Mouse (Mus musculus): ENCODE measurements around the gene Dusp10.

Gene Dusp10

GRCm38 (mm10) chr1:184053711-184054110 is 40.6 kb downstream of the Dusp10 start:
- no peak for DNase-seq (ENCODE audit: low spot score)

GRCm38 (mm10) chr1:184054176-184054575 is 41.1 kb downstream of the Dusp10 start:
- DNase-seq (ENCODE audit: low spot score), result no peak

GRCm38 (mm10) chr1:184058206-184058605 is 45.1 kb downstream of the Dusp10 start:
- no peak for DNase-seq (ENCODE audit: low spot score)

DNA sequence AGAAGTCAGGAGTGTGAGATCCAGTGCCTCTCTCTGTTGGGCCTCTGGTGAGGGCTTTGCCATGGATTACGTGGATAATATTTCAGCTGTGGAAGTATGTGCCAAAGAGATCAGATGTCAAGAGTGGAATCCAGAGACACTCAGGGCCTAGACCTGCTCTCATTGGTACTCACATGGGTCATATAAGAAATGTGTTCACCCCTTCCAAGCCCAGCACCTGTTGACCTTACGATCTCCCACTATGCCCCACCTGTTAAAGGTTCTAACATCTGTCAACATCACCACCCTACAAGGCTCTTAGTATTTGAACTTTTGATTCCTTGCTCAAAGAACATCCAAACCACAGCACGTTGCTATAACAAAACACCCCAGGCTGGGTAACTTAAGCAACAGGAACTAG is 46.7 kb downstream of the Dusp10 start:
- DNase-seq (ENCODE audit: low spot score), result no peak

DNA sequence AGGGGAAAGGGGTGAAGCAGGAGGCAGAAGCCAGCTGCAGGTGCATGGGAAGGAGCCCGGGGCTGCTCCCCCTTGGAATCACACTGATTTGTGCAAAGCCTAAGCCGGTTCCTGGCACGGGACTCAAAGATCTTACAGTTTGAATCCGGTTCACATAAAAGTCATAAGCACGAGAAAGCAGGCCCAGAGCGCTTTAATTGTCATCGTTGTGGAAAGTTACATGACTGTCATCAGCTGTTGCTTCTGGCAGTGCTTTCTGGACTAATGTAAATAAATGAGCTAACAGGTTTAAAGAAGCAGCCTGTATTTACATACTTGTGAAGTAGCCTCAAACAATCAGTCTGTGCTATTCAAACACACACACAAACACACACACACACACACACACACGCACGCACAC is 47.3 kb downstream of the Dusp10 start:
- DNase-seq (ENCODE audit: low spot score), result no peak

DNA sequence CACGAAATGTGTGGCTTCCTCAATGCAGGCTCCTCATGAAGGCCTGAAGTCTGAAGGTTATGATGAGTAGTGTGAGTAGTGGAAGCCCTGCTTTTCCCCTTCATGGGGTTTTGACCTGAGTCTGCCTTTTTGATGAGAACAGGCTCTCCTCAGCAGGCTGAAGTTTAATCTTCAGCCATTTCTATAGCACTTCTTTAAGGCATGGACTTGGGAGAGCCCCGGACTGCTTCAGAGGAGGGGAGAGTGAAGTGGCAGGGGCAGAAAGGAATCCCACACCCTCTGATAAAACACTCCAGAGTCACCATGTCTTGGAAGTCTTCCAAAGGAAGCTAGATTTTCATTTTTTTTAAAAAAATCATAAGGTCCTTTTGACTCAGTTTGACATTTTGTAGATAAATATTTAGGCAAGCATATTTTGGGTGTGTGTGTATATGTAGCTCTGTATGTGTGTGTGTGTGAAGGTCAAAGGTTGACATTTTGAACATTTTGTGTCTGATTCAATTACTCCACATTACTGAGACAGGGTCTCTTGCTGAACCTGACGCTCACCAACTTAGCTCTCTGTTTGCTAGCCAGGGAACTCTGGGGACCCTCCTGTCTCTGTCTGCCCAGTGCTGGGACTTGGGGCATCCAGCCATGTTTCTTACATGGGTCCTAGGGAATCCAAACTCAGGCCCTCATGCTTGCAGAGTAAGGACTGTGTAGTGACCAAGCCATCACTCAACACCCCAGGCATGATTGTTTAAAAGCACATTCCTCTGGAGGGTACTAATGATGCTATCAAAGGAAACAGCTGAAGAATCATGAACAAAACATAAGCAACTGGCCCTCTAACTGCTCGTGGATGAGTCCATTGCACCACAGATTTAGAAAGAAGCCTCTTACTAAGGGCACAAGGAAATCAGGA is 48.0 kb downstream of the Dusp10 start:
- DNase-seq (ENCODE audit: low spot score), result no peak

GRCm38 (mm10) chr1:184061901-184062300 is 48.8 kb downstream of the Dusp10 start:
- no peak for DNase-seq (ENCODE audit: low spot score)

DNA sequence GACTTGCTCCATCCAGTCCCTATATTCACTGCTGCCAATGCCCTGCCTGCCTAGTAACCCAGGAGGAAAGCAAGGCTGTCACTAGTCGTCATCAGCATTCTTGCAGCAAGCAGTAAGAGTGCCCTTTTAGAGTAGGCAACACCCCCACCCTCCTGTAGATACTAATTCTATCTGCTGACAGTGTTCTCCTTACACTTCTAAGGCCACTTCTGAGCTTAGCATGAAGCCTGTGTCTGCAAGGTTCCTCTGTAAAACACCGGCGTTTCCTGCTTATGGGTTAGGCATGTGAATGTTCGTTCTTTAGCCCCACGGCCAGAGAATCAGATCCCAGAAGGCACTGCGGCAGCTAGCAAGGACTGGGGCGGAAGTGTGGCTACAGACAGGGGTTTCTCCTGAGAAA is 51.2 kb downstream of the Dusp10 start:
- no peak for DNase-seq (ENCODE audit: low spot score)

- peak; percentile 26 for DNase-seq (ENCODE audit: low spot score)
Observed at GRCm38 (mm10) chr1:184065589-184066361, 52.7 kb downstream of the Dusp10 start.

DNA sequence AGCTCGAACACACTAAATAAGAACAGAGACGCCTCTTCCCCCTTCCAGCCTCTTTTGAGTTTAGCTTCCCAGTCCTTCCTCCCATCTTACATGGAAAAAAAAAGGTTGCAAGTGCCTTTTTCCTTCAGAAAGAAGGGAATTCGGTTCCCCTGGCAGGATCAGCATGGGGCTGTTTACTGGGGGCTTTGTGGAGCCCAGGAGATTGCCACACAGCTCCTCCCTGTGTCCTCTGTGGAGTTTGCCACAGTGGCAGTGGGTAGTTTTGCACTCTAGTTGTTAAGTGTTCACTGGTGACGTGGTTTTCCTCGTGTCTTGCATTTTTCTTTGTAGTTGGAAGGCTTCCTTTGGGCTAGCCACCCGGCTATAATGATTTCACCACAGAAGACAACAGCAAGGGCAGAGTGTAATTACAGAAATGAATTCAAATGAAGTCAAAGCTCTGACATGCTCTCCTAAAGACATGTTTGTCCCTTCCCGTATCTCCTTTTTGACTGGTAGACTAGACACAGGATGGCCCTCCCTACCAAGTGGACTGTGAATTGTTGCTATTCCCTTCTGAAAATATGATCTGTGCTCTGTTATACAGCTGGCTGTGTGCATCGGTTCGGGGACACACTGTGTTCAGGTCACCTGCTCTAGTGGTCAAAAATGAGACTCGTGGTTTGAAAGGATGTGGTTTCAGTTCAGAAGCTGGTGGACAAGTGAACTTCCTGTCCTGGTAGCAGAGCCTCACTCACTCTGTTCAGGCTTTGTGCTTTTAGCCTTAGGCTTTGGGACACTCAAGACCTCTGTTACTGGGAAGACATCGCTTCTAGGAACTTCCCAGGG is 53.6 kb downstream of the Dusp10 start:
- no peak for DNase-seq (ENCODE audit: low spot score)

- no peak for DNase-seq (ENCODE audit: low spot score)
Observed at GRCm38 (mm10) chr1:184067704-184068558, 54.8 kb downstream of the Dusp10 start.

DNA sequence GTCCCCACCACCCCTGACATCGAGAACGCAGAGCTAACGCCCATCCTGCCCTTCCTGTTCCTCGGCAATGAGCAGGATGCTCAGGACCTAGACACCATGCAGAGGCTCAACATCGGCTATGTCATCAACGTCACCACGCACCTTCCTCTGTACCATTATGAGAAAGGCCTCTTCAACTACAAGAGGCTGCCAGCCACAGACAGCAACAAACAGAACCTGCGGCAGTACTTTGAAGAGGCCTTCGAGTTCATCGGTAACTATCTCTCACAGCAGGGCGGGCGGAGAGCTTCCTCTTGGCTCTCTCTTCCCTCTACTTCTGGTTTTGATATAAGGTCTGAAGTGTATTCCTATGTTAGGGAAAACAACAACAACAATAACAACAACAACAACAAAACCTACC is 55.9 kb downstream of the Dusp10 start:
- no peak for DNase-seq (ENCODE audit: low spot score)

DNA sequence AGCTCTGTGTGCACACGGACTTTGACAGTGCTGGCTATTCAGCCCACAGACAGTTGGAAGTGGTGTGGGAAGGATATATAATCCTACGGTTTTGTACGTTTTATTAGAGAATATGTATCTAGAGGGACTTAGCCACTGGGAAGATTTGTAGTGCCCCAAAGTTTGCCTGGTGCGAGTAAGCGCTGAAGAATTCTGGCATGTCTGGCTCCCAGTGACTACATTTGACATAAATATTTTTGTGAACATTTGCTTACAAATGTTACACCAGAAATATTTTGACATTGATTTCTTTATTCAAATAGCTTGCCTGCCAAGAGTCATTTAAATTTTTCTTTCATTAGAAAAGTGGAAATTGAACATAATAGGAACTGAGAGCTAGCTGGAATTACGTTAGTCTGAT is 63.0 kb downstream of the Dusp10 start:
- no peak for DNase-seq (ENCODE audit: low spot score)

DNA sequence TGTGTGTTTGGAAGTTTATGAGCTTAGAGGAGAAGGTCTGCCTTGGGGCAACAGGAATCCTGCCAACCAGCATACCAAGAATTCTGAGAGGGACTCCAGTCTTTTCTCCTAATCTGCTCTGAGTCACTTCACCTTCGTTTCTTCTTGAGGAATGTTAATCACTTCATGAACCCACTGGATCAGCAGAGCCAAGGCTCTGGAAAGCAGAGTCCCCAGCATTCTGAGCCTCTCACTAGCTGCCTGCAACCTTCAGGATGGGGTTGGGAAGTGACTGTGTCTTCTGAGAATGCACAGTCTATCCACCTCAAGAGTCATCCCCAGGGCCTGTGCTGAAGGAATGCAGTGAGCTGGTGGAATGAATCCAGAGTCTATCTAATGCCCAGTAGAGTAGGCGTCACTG is 63.7 kb downstream of the Dusp10 start:
- DNase-seq (ENCODE audit: low spot score), result no peak

- no peak for DNase-seq (ENCODE audit: low spot score)
Observed at GRCm38 (mm10) chr1:184079304-184079703, 66.2 kb downstream of the Dusp10 start.

DNA sequence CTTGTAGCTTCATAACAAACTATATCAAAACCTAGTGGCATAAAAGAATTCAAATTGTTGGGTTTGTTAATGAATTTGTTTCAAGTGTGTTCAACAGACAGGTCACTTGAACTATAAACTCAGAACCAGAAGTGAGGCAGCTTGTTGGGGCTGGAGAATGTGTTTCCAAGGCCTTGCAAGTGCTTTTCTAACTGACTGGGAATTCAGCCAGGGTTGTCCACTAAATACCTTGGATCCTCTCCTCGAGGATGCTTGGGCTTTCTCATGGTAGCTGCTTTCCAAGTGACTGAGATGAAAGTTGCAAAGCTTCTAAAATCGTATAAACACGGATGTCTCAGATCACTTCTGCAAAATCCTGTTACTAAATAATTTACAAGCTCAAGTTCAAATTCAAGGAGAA is 69.6 kb downstream of the Dusp10 start:
- no peak for DNase-seq (ENCODE audit: low spot score)

DNA sequence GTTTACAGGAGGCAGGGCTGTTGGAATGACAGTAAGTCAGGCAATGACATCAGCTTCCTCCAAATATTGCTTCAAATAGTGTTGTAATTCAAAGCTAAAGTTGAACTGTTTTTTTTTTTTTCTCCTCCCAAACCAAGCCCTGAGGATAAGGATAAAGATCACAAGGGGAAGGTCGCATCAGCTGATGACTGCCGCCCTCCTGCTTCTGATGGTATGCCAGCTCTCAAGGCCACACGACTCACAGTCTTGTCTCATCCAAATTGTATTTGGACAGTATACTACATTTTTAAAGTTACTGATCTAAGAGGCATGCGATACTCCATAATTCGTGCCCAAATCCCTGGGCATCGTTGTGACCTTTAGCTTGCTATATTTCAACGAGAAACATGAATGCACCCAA is 70.1 kb downstream of the Dusp10 start:
- no peak for DNase-seq (ENCODE audit: low spot score)

GRCm38 (mm10) chr1:184084961-184085360 is 71.9 kb downstream of the Dusp10 start:
- DNase-seq (ENCODE audit: low spot score), result no peak

DNA sequence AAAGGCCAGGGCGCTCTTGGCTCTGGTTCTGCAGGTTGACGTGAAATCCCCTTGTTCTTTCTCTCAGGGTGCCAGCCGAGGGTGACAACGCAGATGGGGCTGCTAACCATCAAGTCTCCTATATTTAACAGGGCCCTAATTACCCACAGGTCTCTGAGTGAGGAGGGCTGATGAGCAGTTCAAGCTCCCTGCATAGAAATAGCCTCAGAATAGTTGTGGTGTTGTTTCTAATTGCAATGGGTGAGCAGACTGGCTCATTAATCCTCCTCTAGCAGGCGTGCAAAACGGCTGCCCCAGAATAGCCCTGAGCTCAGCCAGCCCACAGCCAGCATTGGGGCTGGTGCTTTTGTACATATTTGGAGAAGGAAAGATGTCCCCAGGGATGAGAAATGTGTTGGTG is 77.4 kb downstream of the Dusp10 start:
- no peak for DNase-seq (ENCODE audit: low spot score)

- no peak for DNase-seq (ENCODE audit: low spot score)
Observed at GRCm38 (mm10) chr1:184094914-184095313, 81.8 kb downstream of the Dusp10 start.

- DNase-seq (ENCODE audit: low spot score), result no peak
Observed at GRCm38 (mm10) chr1:184100414-184100813, 87.3 kb downstream of the Dusp10 start.
